ENCODE assay signal across 16 mouse cellular contexts in genomic region chr14:76594351-76594885, GRCm38 (mm10). TPM values are rescaled to one million over a fixed set of nuclear protein-coding genes. Genes with fewer than 3 reads are reported as not detected.
A peak's percentile ranks its signal among the peaks of the same experiment; 100 is the strongest.
DNase-seq lines count a peak whose midpoint lies in the region; ATAC-seq and TF ChIP-seq lines count a peak whose summit lies in the region.
"Had no signal": no experiment of that assay in that cellular context is flagged by ENCODE, and none has a peak within 500 bp of the region (broad histone marks: within the 10 kb centered on the region; RNA-seq: fewer than 3 reads in every experiment).

No protein-coding gene starts in this region.

- TF ChIP-seq EP300 in liver, embryonic 14.5 days (IDR thresholded peaks at IDR 0.05; ENCODE audit: low read depth): no peak

- H3K36me3 ChIP-seq in liver, embryonic 14.5 days (replicated peaks; ENCODE audit: control insufficient read depth, insufficient read depth, low read depth): no peaks in the 10 kb centered on the region
- no peaks in the 10 kb centered on the region for H3K36me3 ChIP-seq in liver, embryonic 12.5 days
- H3K36me3 ChIP-seq in intestine, embryonic 15.5 days: no peaks in the 10 kb centered on the region
- no peaks in the 10 kb centered on the region for H3K36me3 ChIP-seq in midbrain, embryonic 16.5 days (ENCODE audit: control insufficient read depth, insufficient read depth, low read length)
- H3K36me3 ChIP-seq: heart, embryonic 10.5 days; hindbrain, embryonic 15.5 days had no signal

- peak; percentile 73 to 92 for DNase-seq in adrenal gland, adult (ENCODE audit: inconsistent age in 2 of 2, low spot score in 1 of 2)
- DNase-seq in adrenal gland, postnatal 4 days (ENCODE audit: low spot score in 2 of 2): no peak
- no peak for DNase-seq in liver, embryonic 14.5 days (ENCODE audit: low read depth in 3 of 3, low spot score in 3 of 3)
- peak; percentile 85 for DNase-seq in 416B (ENCODE audit: low read depth)
- DNase-seq in left cerebral cortex, adult 18-20 months (ENCODE audit: low spot score in 2 of 2): no peak
- DNase-seq: embryo, embryonic 11 days; layer of hippocampus, adult 9-11 months; thymus, postnatal 25 days had no signal

- no peak overlapping the region for H3K4me2 ChIP-seq in liver, embryonic 14.5 days (ENCODE audit: low read depth)
- H3K4me2 ChIP-seq in liver, embryonic 12.5 days: no peak overlapping the region
- H3K4me2 ChIP-seq in intestine, embryonic 15.5 days (replicated peaks): no peak overlapping the region
- H3K4me2 ChIP-seq in midbrain, embryonic 16.5 days (ENCODE audit: low read length): no peak overlapping the region
- H3K4me2 ChIP-seq: hindbrain, embryonic 15.5 days; liver, embryonic 11.5 days had no signal

- H3K9me3 ChIP-seq in liver, embryonic 14.5 days (ENCODE audit: control insufficient read depth, low read length): no peaks in the 10 kb centered on the region
- H3K9me3 ChIP-seq in liver, embryonic 12.5 days (replicated peaks): no peaks in the 10 kb centered on the region
- no peaks in the 10 kb centered on the region for H3K9me3 ChIP-seq in intestine, embryonic 15.5 days
- no peaks in the 10 kb centered on the region for H3K9me3 ChIP-seq in midbrain, embryonic 16.5 days (replicated peaks; ENCODE audit: control insufficient read depth, low read length, poor library complexity, severe bottlenecking)
- H3K9me3 ChIP-seq: heart, embryonic 10.5 days; hindbrain, embryonic 15.5 days had no signal

- TF ChIP-seq CTCF in liver, embryonic 14.5 days (IDR thresholded peaks at IDR 0.05; ENCODE audit: low read depth): no peak

- H3K4me3 ChIP-seq in liver, embryonic 14.5 days (ENCODE audit: insufficient read depth in 1 of 2, low read depth in 2 of 2, low read length in 2 of 2): no peak overlapping the region
- H3K4me3 ChIP-seq in liver, embryonic 12.5 days: no peak overlapping the region
- H3K4me3 ChIP-seq in intestine, embryonic 15.5 days (replicated peaks): no peak overlapping the region
- no peak overlapping the region for H3K4me3 ChIP-seq in midbrain, embryonic 16.5 days (ENCODE audit: low read depth, low read length)
- H3K4me3 ChIP-seq: erythroblast, embryonic 14.5 days; heart, embryonic 10.5 days; hindbrain, embryonic 15.5 days had no signal

- no peak for ATAC-seq in liver, embryonic 14.5 days (ENCODE audit: insufficient read depth)
- ATAC-seq in liver, embryonic 12.5 days: no peak
- ATAC-seq in intestine, embryonic 15.5 days: no peak
- ATAC-seq in midbrain, embryonic 16.5 days: no peak
- ATAC-seq: forebrain, embryonic 14.5 days had no signal

- WGBS in liver, embryonic 14.5 days (ENCODE audit: insufficient replicate concordance): 45% methylated on average over 6 of the region's 6 CpGs
- 51% methylated on average over 6 of the region's 6 CpGs for WGBS in liver, embryonic 12.5 days (ENCODE audit: insufficient replicate concordance)
- WGBS in intestine, embryonic 15.5 days: 55% methylated on average over 6 of the region's 6 CpGs
- WGBS in midbrain, embryonic 16.5 days: 85% methylated on average over 6 of the region's 6 CpGs

- no peaks in the 10 kb centered on the region for H3K27me3 ChIP-seq in liver, embryonic 14.5 days (ENCODE audit: control insufficient read depth, insufficient read depth, low read length)
- no peaks in the 10 kb centered on the region for H3K27me3 ChIP-seq in liver, embryonic 12.5 days (replicated peaks)
- no peaks in the 10 kb centered on the region for H3K27me3 ChIP-seq in intestine, embryonic 15.5 days (replicated peaks)
- no peaks in the 10 kb centered on the region for H3K27me3 ChIP-seq in midbrain, embryonic 16.5 days (ENCODE audit: control insufficient read depth, insufficient read depth, low read depth, low read length)
- H3K27me3 ChIP-seq: hindbrain, embryonic 15.5 days had no signal

- peaks cover 13 to 29% of the 10 kb centered on the region in 2 experiments for H3K4me1 ChIP-seq in liver, embryonic 14.5 days (replicated peaks; ENCODE audit: control insufficient read depth in 2 of 2, insufficient read depth in 2 of 2, low read length in 1 of 2)
- peaks cover 48% of the 10 kb centered on the region for H3K4me1 ChIP-seq in liver, embryonic 12.5 days
- peaks cover 25% of the 10 kb centered on the region for H3K4me1 ChIP-seq in intestine, embryonic 15.5 days (replicated peaks)
- peaks cover 15% of the 10 kb centered on the region for H3K4me1 ChIP-seq in midbrain, embryonic 16.5 days (ENCODE audit: control insufficient read depth, insufficient read depth, low read length)

- 0 out of 2 replicates have a peak overlapping the region, but pooled peaks have one; percentile 3 for H3K9ac ChIP-seq in liver, embryonic 14.5 days (replicated peaks)
- H3K9ac ChIP-seq in liver, embryonic 12.5 days: no peak overlapping the region
- H3K9ac ChIP-seq in intestine, embryonic 15.5 days: no peak overlapping the region
- no peak overlapping the region for H3K9ac ChIP-seq in midbrain, embryonic 16.5 days (ENCODE audit: low read depth, low read length)
- H3K9ac ChIP-seq: hindbrain, embryonic 15.5 days had no signal

- no peak overlapping the region for H3K27ac ChIP-seq in liver, embryonic 14.5 days
- H3K27ac ChIP-seq in liver, embryonic 12.5 days: no peak overlapping the region
- peak overlapping the region; percentile 51 for H3K27ac ChIP-seq in intestine, embryonic 15.5 days
- H3K27ac ChIP-seq in midbrain, embryonic 16.5 days (ENCODE audit: low read length): no peak overlapping the region
- H3K27ac ChIP-seq: heart, embryonic 10.5 days; hindbrain, embryonic 15.5 days had no signal

RNA-seq across cellular contexts. Expression of gene Serp2, which starts 37.7 kb away (rescaled TPM):
- total RNA-seq in adrenal gland, postnatal 4 days (2021): 10 to 100 TPM; 15.5 to 16.0 TPM
- 0.31 and 0.63 TPM in 2 replicates for polyA plus RNA-seq in liver, embryonic 14.5 days (2012; rRNA removed)
- polyA plus RNA-seq in liver, embryonic 14.5 days (2014; fragmentation: Nextera tagmentation; extraction: Ambion mirVana): 1.3 and 1.7 TPM in 2 replicates
- 2.2 and 2.9 TPM in 2 replicates for polyA plus RNA-seq in liver, embryonic 12.5 days (2016; fragmentation: Nextera tagmentation; extraction: Ambion mirVana)
- polyA plus RNA-seq in intestine, embryonic 15.5 days (2015; fragmentation: Nextera tagmentation; extraction: Ambion mirVana): 8.6 and 10.0 TPM in 2 replicates
- 207 and 239 TPM in 2 replicates for polyA plus RNA-seq in midbrain, embryonic 16.5 days (2015; fragmentation: Nextera tagmentation; extraction: Ambion mirVana)
- 100 to 1,000 TPM; 180 to 192 TPM for total RNA-seq in left cerebral cortex, adult 18-20 months (2021)

Comparison
In these comparisons a context has a peak if more than half of its experiments do, and no peak if none do; other contexts are left out.
1. DNase-seq: peak in adrenal gland, adult (2 of 2) and 416B (single experiment); none in adrenal gland, postnatal 4 days (0 of 2), liver, embryonic 14.5 days (0 of 3) and left cerebral cortex, adult 18-20 months (0 of 2).
2. RNA of gene Serp2, which starts 37.7 kb away (polyA plus RNA-seq): 207 to 239 TPM in midbrain, embryonic 16.5 days; 8.6 to 10.0 TPM in intestine, embryonic 15.5 days, 2.2 to 2.9 TPM in liver, embryonic 12.5 days and 0.31 to 1.7 TPM in liver, embryonic 14.5 days; every median in the first group is over 10 times any median in the second.